Mouse (Mus musculus) embryonic facial prominence, embryonic 14.5 days (tissue): ENCODE results near the gene Cops6. TPM values are rescaled to one million over a fixed set of nuclear protein-coding genes. Genes with fewer than 3 reads are reported as not detected.

Experiments used
- ATAC-seq: fragments of 200-750 bp; cut with Nextera tagmentation; 2 replicates; pipeline ENCODE4 v1.8.0; 2017; ENCODE audit warnings: low read depth, moderate number of reproducible peaks, moderate TSS enrichment
- DNase-seq: peaks from one replicate; pipeline ENCODE4 v3.0.0-alpha.2; 2015; ENCODE audit warnings: low spot score
- H3K27ac ChIP-seq: fragments of 300-500 bp; sonication (generic); replicated peaks from 2 replicates; pipeline ENCODE4 v1.5.1; 2014; ENCODE audit warnings: low read depth, mild to moderate bottlenecking, low read length, moderate library complexity
- H3K27me3 ChIP-seq: fragments of 300-500 bp; sonication (generic); replicated peaks from 2 replicates; pipeline ENCODE4 v1.6.1; 2014; ENCODE audit warnings: low read length; ENCODE audit not compliant: control insufficient read depth, insufficient read depth
- H3K36me3 ChIP-seq: fragments of 300-500 bp; sonication (generic); 2 replicates; pipeline ENCODE4 v1.6.1; 2014; ENCODE audit warnings: low read length, mixed read lengths; ENCODE audit not compliant: control insufficient read depth, insufficient read depth
- H3K4me1 ChIP-seq: fragments of 300-500 bp; sonication (generic); 2 replicates; pipeline ENCODE4 v1.6.1; 2014; ENCODE audit warnings: antibody characterized with exemption, low read length; ENCODE audit not compliant: control insufficient read depth, insufficient read depth
- H3K4me2 ChIP-seq: fragments of 300-500 bp; sonication (generic); 2 replicates; pipeline ENCODE4 v1.6.1; 2014; ENCODE audit warnings: low read depth, mild to moderate bottlenecking, low read length, moderate library complexity, mixed read lengths
- H3K4me3 ChIP-seq: fragments of 300-500 bp; sonication (generic); 2 replicates; pipeline ENCODE4 v1.5.1; 2014; ENCODE audit warnings: low read depth, mild to moderate bottlenecking, low read length
- H3K9ac ChIP-seq: fragments of 300-500 bp; sonication (generic); 2 replicates; pipeline ENCODE4 v1.6.1; 2014; ENCODE audit warnings: low read depth, mild to moderate bottlenecking, low read length, moderate library complexity, mixed read lengths
- H3K9me3 ChIP-seq: fragments of 300-500 bp; sonication (generic); 2 replicates; pipeline ENCODE4 v1.6.1; 2016; ENCODE audit warnings: low read length; ENCODE audit not compliant: control insufficient read depth
- WGBS: fragments of 180-500 bp; shearing (Covaris S2); extraction: QIAGEN DNeasy Blood & Tissue Kit; methylation state at CpG from one replicate; pipeline ENCODE4 v1.1.7; 2014; 5-methylcytosine and 5-hydroxymethylcytosine counted together
- polyA plus RNA-seq: library from polyadenylated mRNA; unstranded; fragments of >200 nt; fragmentation: Nextera tagmentation; extraction: Ambion mirVana; gene quantifications from 2 replicates; pipeline ENCODE4 v1.2.1, GENCODE M21; 2014

Gene Cops6
- polyA plus RNA-seq, result 233 and 264 TPM in 2 replicates

- H3K4me3 ChIP-seq, result peak within 1 kb of the TSS; percentile 88
- H3K27me3 ChIP-seq, result no peaks in the 10 kb centered on the region
- H3K4me2 ChIP-seq, result peak within 1 kb of the TSS; percentile 84
- DNase-seq (peak; percentile 98), ATAC-seq (peak; percentile 97)
- H3K4me1 ChIP-seq, result peaks cover 12% of the 10 kb centered on the region
- 1% methylated on average over 39 of the region's 42 CpGs for WGBS
- H3K9me3 ChIP-seq, result no peaks in the 10 kb centered on the region
- peak within 1 kb of the TSS; percentile 80 for H3K27ac ChIP-seq
- peak within 1 kb of the TSS; percentile 90 for H3K9ac ChIP-seq
- H3K36me3 ChIP-seq, result peaks cover 35% of the 10 kb centered on the region
Measured at GRCm38 (mm10) chr5:138160842-138161665, at the start of gene Cops6. TSS of gene Cops6 (plus strand) at chr5:138161071.

GRCm38 (mm10) chr5:138116255-138117198 is 44.3 kb upstream of the Cops6 start, which contains the start of gene Zscan21:
TSS of gene Zscan21 (plus strand) at chr5:138116903.
- H3K4me3 ChIP-seq, result peak within 1 kb of the TSS; percentile 50
- peak; percentile 96 for DNase-seq
- H3K27me3 ChIP-seq, result no peaks in the 10 kb centered on the region
- peak within 1 kb of the TSS; percentile 65 for H3K4me2 ChIP-seq
- peak within 1 kb of the TSS; percentile 72 for H3K9ac ChIP-seq
- peak within 1 kb of the TSS; percentile 95 for H3K27ac ChIP-seq
- 7% methylated on average over 37 of the region's 38 CpGs for WGBS
- H3K9me3 ChIP-seq, result no peaks in the 10 kb centered on the region
- peaks cover 11% of the 10 kb centered on the region; the same call in 1 of the 2 replicates for H3K4me1 ChIP-seq
- peak; percentile 98 for ATAC-seq
- peaks cover 13% of the 10 kb centered on the region; the same call in 1 of the 2 replicates for H3K36me3 ChIP-seq

- peaks cover 13% of the 10 kb centered on the region; the same call in 1 of the 2 replicates for H3K36me3 ChIP-seq
- no peak for DNase-seq
- peak overlapping the region; percentile 65 for H3K4me2 ChIP-seq
- peak overlapping the region; percentile 95 for H3K27ac ChIP-seq
- H3K9ac ChIP-seq, result peak overlapping the region; percentile 72
- ATAC-seq, result peak; percentile 32; the same call in 1 of the 2 replicates
- WGBS, result 4% methylated on average over 16 of the region's 16 CpGs
- no peaks in the 10 kb centered on the region for H3K9me3 ChIP-seq
- peaks cover 11% of the 10 kb centered on the region; the same call in 1 of the 2 replicates for H3K4me1 ChIP-seq
- H3K4me3 ChIP-seq, result peak overlapping the region; percentile 50
- no peaks in the 10 kb centered on the region for H3K27me3 ChIP-seq
Measured at GRCm38 (mm10) chr5:138117199-138118015, 43.5 kb upstream of the Cops6 start.

GRCm38 (mm10) chr5:138118041-138118440 is 42.8 kb upstream of the Cops6 start:
- Histone ChIP-seq H3K27ac (peak overlapping the region; percentile 95), H3K36me3 (peaks cover 17% of the 10 kb centered on the region; the same call in 1 of the 2 replicates), H3K9me3 (no peaks in the 10 kb centered on the region), H3K4me2 (peak overlapping the region; percentile 65), H3K4me1 (peaks cover 11% of the 10 kb centered on the region; the same call in 1 of the 2 replicates), H3K4me3 (peak overlapping the region; percentile 50), H3K27me3 (no peaks in the 10 kb centered on the region), H3K9ac (peak overlapping the region; percentile 72)
- DNase-seq, result no peak
- no peak for ATAC-seq
- WGBS, result 56% methylated on average over 3 of the region's 3 CpGs

GRCm38 (mm10) chr5:138132425-138133064 is 28.3 kb upstream of the Cops6 start:
- 80% methylated on average over 5 of the region's 5 CpGs for WGBS
- DNase-seq (peak; percentile 55), ATAC-seq (no peak)
- Histone ChIP-seq H3K4me1 (no peaks in the 10 kb centered on the region), H3K27me3 (no peaks in the 10 kb centered on the region), H3K36me3 (peaks cover 75% of the 10 kb centered on the region), H3K4me2 (no peak overlapping the region), H3K4me3 (no peak overlapping the region), H3K9me3 (no peaks in the 10 kb centered on the region), H3K9ac (no peak overlapping the region), H3K27ac (no peak overlapping the region)

- Histone ChIP-seq H3K4me3 (no peak overlapping the region), H3K9ac (no peak overlapping the region), H3K4me1 (no peaks in the 10 kb centered on the region), H3K27me3 (no peaks in the 10 kb centered on the region), H3K9me3 (no peaks in the 10 kb centered on the region), H3K27ac (no peak overlapping the region), H3K36me3 (peaks cover 44% of the 10 kb centered on the region), H3K4me2 (no peak overlapping the region)
- DNase-seq (no peak), ATAC-seq (no peak)
- 81% methylated on average over 4 of the region's 4 CpGs for WGBS
Measured at GRCm38 (mm10) chr5:138137257-138137656, 23.6 kb upstream of the Cops6 start.

GRCm38 (mm10) chr5:138137935-138138549 is 22.8 kb upstream of the Cops6 start:
- Histone ChIP-seq H3K4me2 (no peak overlapping the region), H3K4me1 (no peaks in the 10 kb centered on the region), H3K36me3 (peaks cover 36% of the 10 kb centered on the region), H3K9me3 (no peaks in the 10 kb centered on the region), H3K9ac (no peak overlapping the region), H3K27ac (no peak overlapping the region), H3K4me3 (no peak overlapping the region), H3K27me3 (no peaks in the 10 kb centered on the region)
- 61% methylated on average over 8 of the region's 8 CpGs for WGBS
- ATAC-seq (peak; percentile 50), DNase-seq (peak; percentile 70)
